ENCODE assay signal across 16 mouse cellular contexts in genomic region chr1:151038566-151038965, GRCm38 (mm10). TPM values are rescaled to one million over a fixed set of nuclear protein-coding genes. Genes with fewer than 3 reads are reported as not detected.
DNase-seq lines count a peak whose midpoint lies in the region; ATAC-seq lines count a peak whose summit lies in the region.
"Had no signal": no experiment of that assay in that cellular context is flagged by ENCODE, and none has a peak within 500 bp of the region (broad histone marks: within the 10 kb centered on the region; RNA-seq: fewer than 3 reads in every experiment).

No protein-coding gene starts in this region.

- H3K4me1 ChIP-seq in hindbrain, embryonic 11.5 days (replicated peaks; ENCODE audit: control insufficient read depth, insufficient read depth, low read length) = no peaks in the 10 kb centered on the region
- no peaks in the 10 kb centered on the region for H3K4me1 ChIP-seq in hindbrain, embryonic 13.5 days (replicated peaks)
- H3K4me1 ChIP-seq in midbrain, embryonic 11.5 days (ENCODE audit: control insufficient read depth, insufficient read depth, low read length) = peaks cover 4% of the 10 kb centered on the region; the same call in 1 of the 2 replicates
- H3K4me1 ChIP-seq in midbrain, embryonic 16.5 days (ENCODE audit: control insufficient read depth, insufficient read depth, low read length) = no peaks in the 10 kb centered on the region
- H3K4me1 ChIP-seq: hindbrain, embryonic 12.5 days had no signal

- no peak overlapping the region for H3K9ac ChIP-seq in hindbrain, embryonic 11.5 days (ENCODE audit: low read depth, low read length)
- no peak overlapping the region for H3K9ac ChIP-seq in hindbrain, embryonic 13.5 days
- no peak overlapping the region for H3K9ac ChIP-seq in midbrain, embryonic 11.5 days (ENCODE audit: low read length)
- no peak overlapping the region for H3K9ac ChIP-seq in midbrain, embryonic 16.5 days (ENCODE audit: low read depth, low read length)
- H3K9ac ChIP-seq: hindbrain, embryonic 12.5 days; lung, embryonic 15.5 days had no signal

- 43% methylated on average over 8 of the region's 8 CpGs for WGBS in hindbrain, embryonic 11.5 days
- 23% methylated on average over 8 of the region's 8 CpGs for WGBS in hindbrain, embryonic 13.5 days
- 26% methylated on average over 8 of the region's 8 CpGs for WGBS in midbrain, embryonic 11.5 days
- WGBS in midbrain, embryonic 16.5 days = 20% methylated on average over 8 of the region's 8 CpGs

- no peaks in the 10 kb centered on the region for H3K36me3 ChIP-seq in hindbrain, embryonic 11.5 days (ENCODE audit: control insufficient read depth, insufficient read depth, low read length)
- H3K36me3 ChIP-seq in hindbrain, embryonic 13.5 days = no peaks in the 10 kb centered on the region
- H3K36me3 ChIP-seq in midbrain, embryonic 11.5 days (ENCODE audit: control insufficient read depth, insufficient read depth, low read length) = no peaks in the 10 kb centered on the region
- H3K36me3 ChIP-seq in midbrain, embryonic 16.5 days (ENCODE audit: control insufficient read depth, insufficient read depth, low read length) = no peaks in the 10 kb centered on the region
- H3K36me3 ChIP-seq: hindbrain, embryonic 12.5 days; lung, embryonic 15.5 days had no signal

- H3K27ac ChIP-seq in hindbrain, embryonic 11.5 days (ENCODE audit: low read depth, low read length) = no peak overlapping the region
- no peak overlapping the region for H3K27ac ChIP-seq in hindbrain, embryonic 13.5 days
- no peak overlapping the region for H3K27ac ChIP-seq in midbrain, embryonic 11.5 days (ENCODE audit: low read depth, low read length)
- H3K27ac ChIP-seq in midbrain, embryonic 16.5 days (ENCODE audit: low read length) = no peak overlapping the region
- H3K27ac ChIP-seq: heart, adult 2 months; hindbrain, embryonic 12.5 days; lung, embryonic 15.5 days had no signal

- DNase-seq in hindbrain, embryonic 11.5 days (ENCODE audit: low spot score) = no peak
- DNase-seq in midbrain, embryonic 11.5 days (ENCODE audit: low spot score, missing footprints) = no peak
- DNase-seq in R1 (ENCODE audit: low read depth, low spot score) (peak; percentile 31), liver (no peak)
- DNase-seq in embryo, embryonic 11 days = peak; percentile 47
- DNase-seq: cerebellum, adult 11 months; cerebellum, postnatal 25 days; heart, adult 2 months; kidney, adult 9 months; right cerebral cortex, adult 18-20 months had no signal

- no peak overlapping the region for H3K4me3 ChIP-seq in hindbrain, embryonic 11.5 days (ENCODE audit: low read depth, low read length)
- no peak overlapping the region for H3K4me3 ChIP-seq in hindbrain, embryonic 13.5 days
- H3K4me3 ChIP-seq in midbrain, embryonic 11.5 days (ENCODE audit: low read depth, low read length) = no peak overlapping the region
- H3K4me3 ChIP-seq in midbrain, embryonic 16.5 days (ENCODE audit: low read depth, low read length) = no peak overlapping the region
- H3K4me3 ChIP-seq: heart, adult 2 months; hindbrain, embryonic 12.5 days; lung, embryonic 15.5 days had no signal

- no peaks in the 10 kb centered on the region for H3K27me3 ChIP-seq in hindbrain, embryonic 11.5 days (ENCODE audit: control insufficient read depth, insufficient read depth, low read length)
- no peaks in the 10 kb centered on the region for H3K27me3 ChIP-seq in hindbrain, embryonic 13.5 days
- no peaks in the 10 kb centered on the region for H3K27me3 ChIP-seq in midbrain, embryonic 11.5 days (ENCODE audit: control insufficient read depth, insufficient read depth, low read length)
- no peaks in the 10 kb centered on the region for H3K27me3 ChIP-seq in midbrain, embryonic 16.5 days (ENCODE audit: control insufficient read depth, insufficient read depth, low read depth, low read length)
- H3K27me3 ChIP-seq: hindbrain, embryonic 12.5 days; lung, embryonic 15.5 days had no signal

- H3K9me3 ChIP-seq in hindbrain, embryonic 11.5 days (ENCODE audit: control insufficient read depth, low read length) = no peaks in the 10 kb centered on the region
- H3K9me3 ChIP-seq in hindbrain, embryonic 13.5 days = no peaks in the 10 kb centered on the region
- no peaks in the 10 kb centered on the region for H3K9me3 ChIP-seq in midbrain, embryonic 11.5 days (ENCODE audit: control insufficient read depth, low read length)
- no peaks in the 10 kb centered on the region for H3K9me3 ChIP-seq in midbrain, embryonic 16.5 days (replicated peaks; ENCODE audit: control insufficient read depth, low read length, poor library complexity, severe bottlenecking)
- H3K9me3 ChIP-seq: hindbrain, embryonic 12.5 days; lung, embryonic 15.5 days had no signal

- ATAC-seq in hindbrain, embryonic 11.5 days (ENCODE audit: low FRiP score) = peak; percentile 50; the same call in 1 of the 2 replicates
- ATAC-seq in hindbrain, embryonic 13.5 days (ENCODE audit: low FRiP score) = no peak
- ATAC-seq in midbrain, embryonic 11.5 days (ENCODE audit: low FRiP score) = peak; percentile 57
- ATAC-seq in midbrain, embryonic 16.5 days = no peak
- no peak for ATAC-seq in monocyte, adult 5-6 weeks (replicated peaks; ENCODE audit: insufficient number of reproducible peaks, low FRiP score, low TSS enrichment, poor library complexity, severe bottlenecking)

- no peak overlapping the region for H3K4me2 ChIP-seq in hindbrain, embryonic 11.5 days (replicated peaks; ENCODE audit: low read depth, low read length)
- H3K4me2 ChIP-seq in hindbrain, embryonic 13.5 days = no peak overlapping the region
- H3K4me2 ChIP-seq in midbrain, embryonic 11.5 days = no peak overlapping the region
- H3K4me2 ChIP-seq in midbrain, embryonic 16.5 days (ENCODE audit: low read length) = no peak overlapping the region
- H3K4me2 ChIP-seq: hindbrain, embryonic 12.5 days; liver, embryonic 11.5 days; lung, embryonic 15.5 days had no signal

RNA-seq across cellular contexts. Expression of gene Hmcn1, which starts 45.3 kb away (rescaled TPM):
- 9.7 and 13.5 TPM in 2 replicates for polyA plus RNA-seq in hindbrain, embryonic 11.5 days (2014; fragmentation: Nextera tagmentation; extraction: Ambion mirVana)
- 2.6 and 2.9 TPM in 2 replicates for polyA plus RNA-seq in hindbrain, embryonic 13.5 days (2015; fragmentation: Nextera tagmentation; extraction: Ambion mirVana)
- 6.0 and 7.8 TPM in 2 replicates for polyA plus RNA-seq in midbrain, embryonic 11.5 days (2014; fragmentation: Nextera tagmentation; extraction: Ambion mirVana)
- 1.2 and 2.0 TPM in 2 replicates for polyA plus RNA-seq in midbrain, embryonic 16.5 days (2015; fragmentation: Nextera tagmentation; extraction: Ambion mirVana)
- total RNA-seq in monocyte, adult 5-6 weeks (2017) = not detected in 3 replicates

Comparison
In these comparisons a context has a peak if more than half of its experiments do, and no peak if none do; other contexts are left out.
1. ATAC-seq: peak in hindbrain, embryonic 11.5 days (single experiment) and midbrain, embryonic 11.5 days (single experiment); none in hindbrain, embryonic 13.5 days (single experiment), midbrain, embryonic 16.5 days (single experiment) and monocyte, adult 5-6 weeks (single experiment).
2. DNase-seq: peak in R1 (single experiment) and embryo, embryonic 11 days (single experiment); none in hindbrain, embryonic 11.5 days (single experiment), midbrain, embryonic 11.5 days (single experiment) and liver (single experiment).